Mouse (Mus musculus): ENCODE results near the gene Prc1.

DNA sequence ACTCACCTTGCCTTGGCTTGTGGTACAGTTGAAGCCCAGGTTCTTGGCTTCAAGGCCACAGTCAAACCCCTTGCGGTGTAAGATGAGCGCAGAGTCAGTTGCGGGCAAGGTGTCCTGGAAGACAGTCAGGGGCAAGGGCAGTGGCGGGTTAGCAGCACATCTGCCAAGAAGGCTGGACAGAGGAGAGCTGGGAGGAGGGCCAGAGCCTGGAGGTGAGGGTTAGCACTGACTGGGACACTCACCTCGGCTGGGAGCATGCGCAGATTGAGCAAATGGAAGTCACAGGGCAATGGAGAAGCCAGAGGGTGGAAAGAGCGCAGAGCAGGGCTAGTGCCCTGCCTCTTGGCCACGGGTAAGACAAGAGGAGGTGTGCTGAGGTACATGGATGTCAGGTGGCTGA, 58.7 kb downstream of the Prc1 start:
- TF ChIP-seq CTCF (IDR thresholded peaks at IDR 0.05; ENCODE audit: low read depth) (no peak), EP300 (IDR thresholded peaks at IDR 0.05; ENCODE audit: low read depth) (no peak)

All from liver, postnatal 0 days (tissue).